Mouse (Mus musculus) small intestine, adult 2 months (tissue): ENCODE measurements around the gene Tex14. TPM values are rescaled to one million over a fixed set of nuclear protein-coding genes. Genes with fewer than 3 reads are reported as not detected.

Experiments
- H3K27ac ChIP-seq: fragments of 200-500 bp; 2 replicates; pipeline ENCODE4 v1.5.1; 2012; ENCODE audit warnings: low read depth, low read length, control low read depth, inconsistent platforms; ENCODE audit not compliant: insufficient read depth
- H3K27me3 ChIP-seq: fragments of 200-500 bp; 2 replicates; pipeline ENCODE4 v1.6.1; 2012; ENCODE audit warnings: mild to moderate bottlenecking, moderate library complexity, low read length, inconsistent platforms; ENCODE audit not compliant: control insufficient read depth, insufficient read depth
- H3K36me3 ChIP-seq: fragments of 200-500 bp; 2 replicates; pipeline ENCODE4 v1.6.1; 2012; ENCODE audit warnings: mild to moderate bottlenecking, low read length, control low read depth, inconsistent platforms; ENCODE audit not compliant: control insufficient read depth, insufficient read depth
- H3K4me1 ChIP-seq: fragments of 200-500 bp; 2 replicates; pipeline ENCODE4 v1.6.1; 2012; ENCODE audit warnings: low read length, inconsistent platforms, mixed read lengths; ENCODE audit not compliant: control insufficient read depth, insufficient read depth, insufficient read length
- H3K4me3 ChIP-seq: fragments of 200-500 bp; 2 replicates; pipeline ENCODE4 v1.5.1; 2012; ENCODE audit warnings: low read depth, mild to moderate bottlenecking, control low read depth, inconsistent platforms, low read length, moderate library complexity
- CTCF ChIP-seq: fragments of 200-500 bp; IDR thresholded peaks from 2 replicates; pipeline ENCODE4 v1.5.1; 2012; ENCODE audit warnings: low read depth, mild to moderate bottlenecking, control low read depth, inconsistent platforms, low read length, moderate library complexity, mixed read lengths; ENCODE audit not compliant: insufficient replicate concordance, insufficient read length; ENCODE audit errors: extremely low read depth
- POLR2A ChIP-seq: fragments of 200-500 bp; IDR thresholded peaks from 2 replicates; pipeline ENCODE4 v1.6.1; 2012; ENCODE audit warnings: low read depth, mild to moderate bottlenecking, control low read depth, inconsistent platforms, low read length, moderate library complexity
- WGBS: fragments of 180-500 bp; shearing (Covaris S2); methylation state at CpG from one replicate; pipeline ENCODE4 v1.1.7; 2018; 5-methylcytosine and 5-hydroxymethylcytosine counted together
- polyA plus RNA-seq: library from polyadenylated mRNA; depleted of rRNA; stranded (reverse); fragments of >200 nt; gene quantifications from 2 replicates; pipeline ENCODE4 v1.2.3, GENCODE M21; 2012

Tex14 gene
- polyA plus RNA-seq, 1 experiment: 0.19 TPM

- TF ChIP-seq POLR2A: no peak
- TF ChIP-seq CTCF: no peak
- Histone ChIP-seq H3K4me1 (peaks cover 11% of the 10 kb centered on the region; the same call in 1 of the 2 replicates), H3K4me3 (peak overlapping the region; percentile 69), H3K36me3 (no peaks in the 10 kb centered on the region), H3K27ac (0 out of 2 replicates have a peak overlapping the region, but pooled peaks have one; percentile 8), H3K27me3 (peaks cover 4% of the 10 kb centered on the region)
- WGBS: 53% methylated on average over 6 of the region's 6 CpGs
These were observed 172.9 kb downstream of the Tex14 start for GRCm38 (mm10) chr11:87577601-87578248.

GRCm38 (mm10) chr11:87578249-87578962 lies 173.5 kb downstream of the Tex14 start:
- TF ChIP-seq POLR2A: no peak; the same call in 1 of the 2 replicates
- no peak for TF ChIP-seq CTCF
- H3K36me3 ChIP-seq: no peaks in the 10 kb centered on the region
- H3K27ac ChIP-seq: peak overlapping the region; percentile 63
- WGBS: 1% methylated on average over 40 of the region's 40 CpGs
- peaks cover 4% of the 10 kb centered on the region for H3K27me3 ChIP-seq
- H3K4me1 ChIP-seq: peaks cover 11% of the 10 kb centered on the region; the same call in 1 of the 2 replicates
- H3K4me3 ChIP-seq: peak overlapping the region; percentile 69

- Histone ChIP-seq H3K4me1 (peaks cover 14% of the 10 kb centered on the region; the same call in 1 of the 2 replicates), H3K27me3 (peaks cover 4% of the 10 kb centered on the region), H3K4me3 (peak overlapping the region; percentile 69), H3K27ac (peak overlapping the region; percentile 63), H3K36me3 (no peaks in the 10 kb centered on the region)
- WGBS: 34% methylated on average over 10 of the region's 10 CpGs
- TF ChIP-seq POLR2A: no peak
- no peak for TF ChIP-seq CTCF
These were observed 174.2 kb downstream of the Tex14 start for GRCm38 (mm10) chr11:87578963-87579601.

- TF ChIP-seq CTCF: no peak
- no peak for TF ChIP-seq POLR2A
- Histone ChIP-seq H3K4me1 (peaks cover 16% of the 10 kb centered on the region), H3K4me3 (peak overlapping the region; percentile 47; the same call in 1 of the 2 replicates), H3K36me3 (no peaks in the 10 kb centered on the region), H3K27me3 (peaks cover 4% of the 10 kb centered on the region), H3K27ac (peak overlapping the region; percentile 54)
- WGBS: 69% methylated on average over 1 of the region's 1 CpGs
These were observed 174.8 kb downstream of the Tex14 start for GRCm38 (mm10) chr11:87579713-87580112.

GRCm38 (mm10) chr11:87580543-87581085 lies 175.7 kb downstream of the Tex14 start:
- Histone ChIP-seq H3K4me1 (peaks cover 16% of the 10 kb centered on the region), H3K27me3 (peaks cover 4% of the 10 kb centered on the region), H3K4me3 (peak overlapping the region; percentile 15; the same call in 1 of the 2 replicates), H3K36me3 (no peaks in the 10 kb centered on the region), H3K27ac (peak overlapping the region; percentile 19; the same call in 1 of the 2 replicates)
- WGBS: 58% methylated on average over 10 of the region's 10 CpGs
- TF ChIP-seq CTCF (no peak), POLR2A (no peak)

- H3K27ac ChIP-seq: peak overlapping the region; percentile 19
- peaks cover 16% of the 10 kb centered on the region for H3K4me1 ChIP-seq
- H3K4me3 ChIP-seq: peak overlapping the region; percentile 15; the same call in 1 of the 2 replicates
- peaks cover 4% of the 10 kb centered on the region for H3K27me3 ChIP-seq
- 83% methylated on average over 12 of the region's 12 CpGs for WGBS
- TF ChIP-seq CTCF (no peak), POLR2A (no peak)
- no peaks in the 10 kb centered on the region for H3K36me3 ChIP-seq
These were observed 176.4 kb downstream of the Tex14 start for GRCm38 (mm10) chr11:87581161-87581865.
